Mouse (Mus musculus): ENCODE measurements around the gene Ccdc180. TPM values are rescaled to one million over a fixed set of nuclear protein-coding genes. Genes with fewer than 3 reads are reported as not detected.

Gene Ccdc180
- polyA plus RNA-seq, 1 experiment, result not detected

DNA sequence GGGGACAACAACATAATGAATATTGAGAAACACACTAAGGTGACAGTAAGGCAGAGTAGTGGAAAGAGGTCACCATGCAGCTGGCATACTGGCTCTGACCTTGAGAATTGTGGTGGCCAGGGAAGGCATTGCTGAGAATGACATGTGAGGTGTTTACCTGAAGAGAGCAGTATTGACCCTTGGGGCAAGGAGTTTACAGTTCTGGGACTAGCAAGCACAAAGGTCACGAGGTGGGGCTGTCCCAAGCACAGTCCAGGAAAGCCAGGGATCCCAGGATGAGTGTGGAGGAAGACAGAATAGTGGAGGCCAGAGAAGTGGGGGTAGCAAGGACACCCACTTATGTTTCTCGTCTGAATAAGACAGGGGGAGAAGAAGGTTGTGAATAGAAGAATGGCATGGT lies 89.8 kb downstream of the Ccdc180 start:
- TF ChIP-seq GATA1 (IDR thresholded peaks at IDR 0.05; ENCODE audit: low read length), result no peak

DNA sequence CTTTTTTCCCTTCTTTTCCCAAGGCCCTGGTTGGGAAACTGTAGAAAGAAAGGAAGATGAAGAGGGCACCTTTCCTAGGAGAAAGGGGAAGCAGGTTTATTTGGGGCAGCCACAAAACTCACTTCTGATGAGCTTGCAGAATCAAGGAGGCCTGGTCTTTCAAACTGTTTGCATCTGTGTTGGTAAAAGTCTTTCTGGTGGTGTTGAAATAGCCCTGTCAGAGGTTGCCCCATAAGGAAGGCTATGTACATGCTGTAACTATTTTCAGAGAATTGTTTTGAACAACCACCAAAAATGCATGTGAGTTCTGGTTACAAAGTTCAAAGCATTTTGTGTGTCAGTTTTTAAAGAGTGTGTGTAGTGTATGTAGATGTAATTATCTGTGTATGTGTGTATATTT lies 91.0 kb downstream of the Ccdc180 start:
- TF ChIP-seq GATA1 (IDR thresholded peaks at IDR 0.05; ENCODE audit: low read length), result no peak

DNA sequence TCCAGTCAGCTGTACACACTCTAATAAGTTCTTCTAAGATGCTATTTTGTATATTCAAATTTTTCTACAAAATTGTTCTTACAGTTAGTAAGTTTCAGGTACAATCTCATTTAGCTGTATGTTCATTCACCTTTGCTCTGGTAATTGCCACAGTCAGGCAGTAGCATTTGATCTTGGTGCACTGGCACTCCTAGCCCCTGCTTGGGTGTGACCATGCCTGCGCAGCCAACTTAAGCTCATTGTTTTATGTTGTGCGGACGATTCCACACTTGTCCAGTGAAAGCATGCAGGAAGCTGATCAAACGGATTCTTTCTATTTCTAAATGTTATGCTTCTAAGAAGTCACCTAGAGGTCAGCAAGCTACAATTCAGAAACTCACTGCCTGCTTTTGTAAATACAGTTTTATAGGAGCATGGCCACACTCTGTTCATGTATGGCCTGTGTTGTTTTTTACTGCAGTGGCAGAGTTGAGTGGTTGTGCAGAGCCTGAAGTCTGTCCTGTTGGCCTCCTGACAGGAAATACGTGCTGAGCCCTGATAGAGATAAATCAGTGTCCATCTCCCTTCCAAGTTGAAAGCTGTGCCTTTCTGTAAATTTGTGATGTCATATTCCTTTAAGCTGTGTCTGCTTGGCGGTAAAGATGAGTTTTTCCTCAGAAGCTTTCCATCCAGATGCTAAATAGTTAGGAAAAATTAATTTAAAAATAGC lies 100.5 kb downstream of the Ccdc180 start:
- no peak for TF ChIP-seq GATA1 (IDR thresholded peaks at IDR 0.05; ENCODE audit: low read length)

DNA sequence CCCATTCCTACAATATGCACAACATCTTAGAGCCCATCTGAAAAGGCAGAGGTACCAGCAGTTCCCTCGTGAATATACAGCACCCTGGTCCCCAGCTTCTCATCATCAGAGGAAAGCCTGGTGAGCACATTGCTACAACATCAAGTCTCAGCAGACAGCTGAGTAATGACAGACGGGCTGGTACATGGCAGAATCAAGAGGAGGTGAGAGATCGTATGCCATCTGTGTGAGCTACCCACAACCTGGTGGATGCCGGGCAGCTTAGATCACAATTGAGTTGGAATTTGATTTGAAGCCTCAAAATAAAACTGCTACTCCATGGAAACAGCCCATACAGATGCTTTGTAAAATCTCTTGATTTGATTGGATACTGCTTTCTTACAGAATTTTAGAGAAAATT lies 108.4 kb downstream of the Ccdc180 start:
- no peak for TF ChIP-seq GATA1 (IDR thresholded peaks at IDR 0.05; ENCODE audit: low read length)

Other genes starting within 250 kb of the Ccdc180 start
- gene Aldh1b1, start 91.3 kb upstream of the Ccdc180 start, polyA plus RNA-seq (2012), result not detected in 2 replicates
- not detected in 2 replicates for gene Igfbpl1, start 63.4 kb upstream of the Ccdc180 start, polyA plus RNA-seq (2012)
- gene Stra6l, start 41.6 kb upstream of the Ccdc180 start, polyA plus RNA-seq (2012), result not detected in 2 replicates
- 0.24 and 0.26 TPM in 2 replicates for gene Tdrd7, start 75.0 kb downstream of the Ccdc180 start, polyA plus RNA-seq (2012)
- gene Tmod1, start 148.6 kb downstream of the Ccdc180 start, polyA plus RNA-seq (2012), result 1.5 and 2.1 TPM in 2 replicates
- gene Ncbp1, start 248.3 kb downstream of the Ccdc180 start, polyA plus RNA-seq (2012), result 15.7 and 22.5 TPM in 2 replicates
- 10.7 and 12.6 TPM in 2 replicates for gene Tstd2, start 248.4 kb downstream of the Ccdc180 start, polyA plus RNA-seq (2012)